ENCODE assay signal across 25 mouse cellular contexts in the genomic region with DNA sequence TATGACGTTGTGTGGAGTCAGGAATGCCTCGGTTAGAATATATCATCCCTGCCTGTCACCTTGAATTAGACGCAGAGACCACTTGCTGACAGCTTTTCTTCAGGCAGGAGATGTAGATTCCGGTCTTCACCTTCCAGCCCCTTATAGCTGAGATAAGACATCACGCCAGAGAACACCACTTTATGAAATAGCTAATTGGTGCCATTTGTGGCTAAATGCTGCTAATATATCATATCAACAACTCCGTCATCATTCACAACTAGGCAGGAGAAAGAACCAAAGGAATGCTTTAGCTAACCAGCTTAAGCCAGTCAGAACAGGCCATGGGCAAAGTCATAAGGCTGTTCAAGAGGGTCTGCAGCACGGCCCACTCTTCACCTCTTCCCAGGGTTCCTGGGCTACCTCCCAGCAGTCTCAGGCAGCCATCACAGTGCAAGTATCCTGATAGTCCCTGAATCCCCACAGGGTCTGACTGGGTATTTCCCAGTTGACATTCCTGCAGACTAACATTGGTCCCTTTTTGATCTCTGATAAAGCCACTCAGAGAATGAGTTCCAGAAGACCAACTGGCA. TPM values are rescaled to one million over a fixed set of nuclear protein-coding genes. Genes with fewer than 3 reads are reported as not detected.
DNase-seq lines count a peak whose midpoint lies in the region; ATAC-seq and TF ChIP-seq lines count a peak whose summit lies in the region.
"Had no signal": no experiment of that assay in that cellular context is flagged by ENCODE, and none has a peak within 500 bp of the region (broad histone marks: within the 10 kb centered on the region; RNA-seq: fewer than 3 reads in every experiment).

No protein-coding gene starts in this region.

- peak; percentile 16 for DNase-seq in embryo, embryonic 11 days
- DNase-seq in embryo, embryonic 9.5 days (ENCODE audit: extremely low spot score): no peak
- DNase-seq in lung, embryonic 14.5 days: no peak
- DNase-seq in lung, postnatal 0 days (ENCODE audit: low spot score): no peak
- peak; percentile 18 for DNase-seq in 3T3-L1 (ENCODE audit: low read depth, low spot score)
- DNase-seq in limb, embryonic 10.5 days (ENCODE audit: low spot score): peak; percentile 31
- no peak for DNase-seq in cerebellum, postnatal 14 days
- DNase-seq: adrenal gland, postnatal 14 days; cerebellum, adult 11-12 months; cerebellum, postnatal 10 days; gastrocnemius, postnatal 14 days; kidney, adult 18-20 months; kidney, postnatal 25 days; right cerebral cortex, adult 18-20 months; thymus, adult 18-20 months; thymus, postnatal 25 days had no signal

- H3K9me3 ChIP-seq in lung, embryonic 14.5 days (ENCODE audit: low read depth, low read length): no peaks in the 10 kb centered on the region
- H3K9me3 ChIP-seq in lung, postnatal 0 days (ENCODE audit: low read length): no peaks in the 10 kb centered on the region
- no peaks in the 10 kb centered on the region for H3K9me3 ChIP-seq in limb, embryonic 10.5 days (replicated peaks)
- H3K9me3 ChIP-seq: embryonic facial prominence, embryonic 15.5 days; forebrain, embryonic 13.5 days; heart, embryonic 12.5 days; kidney, embryonic 15.5 days; limb, embryonic 13.5 days had no signal

- H3K4me3 ChIP-seq in lung, embryonic 14.5 days (ENCODE audit: low read depth, low read length): no peak overlapping the region
- H3K4me3 ChIP-seq in lung, postnatal 0 days (ENCODE audit: low read depth, low read length): no peak overlapping the region
- H3K4me3 ChIP-seq in limb, embryonic 10.5 days: no peak overlapping the region
- H3K4me3 ChIP-seq: embryonic facial prominence, embryonic 15.5 days; forebrain, embryonic 13.5 days; heart, embryonic 12.5 days; kidney, embryonic 15.5 days; limb, embryonic 13.5 days had no signal

- no peaks in the 10 kb centered on the region for H3K36me3 ChIP-seq in lung, embryonic 14.5 days (ENCODE audit: insufficient read depth)
- no peaks in the 10 kb centered on the region for H3K36me3 ChIP-seq in lung, postnatal 0 days (ENCODE audit: insufficient read depth, low read length)
- no peaks in the 10 kb centered on the region for H3K36me3 ChIP-seq in limb, embryonic 10.5 days
- H3K36me3 ChIP-seq: embryonic facial prominence, embryonic 15.5 days; heart, embryonic 12.5 days; kidney, embryonic 15.5 days; limb, embryonic 13.5 days had no signal

- TF ChIP-seq CTCF in lung, embryonic 14.5 days (IDR thresholded peaks at IDR 0.05; ENCODE audit: low read depth): no peak
- TF ChIP-seq CTCF in lung, postnatal 0 days (IDR thresholded peaks at IDR 0.05): no peak

- ATAC-seq in lung, embryonic 14.5 days (ENCODE audit: insufficient read depth): peak; percentile 17; the same call in 1 of the 2 replicates
- no peak for ATAC-seq in lung, postnatal 0 days
- ATAC-seq: hindbrain, embryonic 16.5 days had no signal

- 61% methylated on average over 7 of the region's 7 CpGs for WGBS in lung, embryonic 14.5 days
- WGBS in lung, postnatal 0 days: 78% methylated on average over 7 of the region's 7 CpGs
- WGBS in limb, embryonic 10.5 days: 57% methylated on average over 7 of the region's 7 CpGs

- H3K4me2 ChIP-seq in lung, embryonic 14.5 days: no peak overlapping the region
- no peak overlapping the region for H3K4me2 ChIP-seq in lung, postnatal 0 days (replicated peaks; ENCODE audit: low read depth, low read length)
- H3K4me2 ChIP-seq: embryonic facial prominence, embryonic 15.5 days; forebrain, embryonic 13.5 days; heart, embryonic 12.5 days; kidney, embryonic 15.5 days; limb, embryonic 13.5 days; liver, embryonic 11.5 days had no signal

- no peak for TF ChIP-seq EP300 in lung, postnatal 0 days (IDR thresholded peaks at IDR 0.05)

- H3K4me1 ChIP-seq in lung, embryonic 14.5 days (ENCODE audit: insufficient read depth): no peaks in the 10 kb centered on the region
- no peaks in the 10 kb centered on the region for H3K4me1 ChIP-seq in lung, postnatal 0 days (ENCODE audit: insufficient read depth, low read depth, low read length)
- no peaks in the 10 kb centered on the region for H3K4me1 ChIP-seq in limb, embryonic 10.5 days
- H3K4me1 ChIP-seq: embryonic facial prominence, embryonic 15.5 days; kidney, embryonic 15.5 days; limb, embryonic 13.5 days had no signal

- no peak overlapping the region for H3K9ac ChIP-seq in lung, embryonic 14.5 days
- H3K9ac ChIP-seq in lung, postnatal 0 days (replicated peaks; ENCODE audit: low read depth): no peak overlapping the region
- H3K9ac ChIP-seq: embryonic facial prominence, embryonic 15.5 days; forebrain, embryonic 13.5 days; heart, embryonic 12.5 days; kidney, embryonic 15.5 days; limb, embryonic 13.5 days had no signal

- no peak overlapping the region for H3K27ac ChIP-seq in lung, embryonic 14.5 days (ENCODE audit: low read depth)
- H3K27ac ChIP-seq in lung, postnatal 0 days (ENCODE audit: low read length): no peak overlapping the region
- no peak overlapping the region for H3K27ac ChIP-seq in limb, embryonic 10.5 days
- H3K27ac ChIP-seq: embryonic facial prominence, embryonic 15.5 days; forebrain, embryonic 13.5 days; kidney, embryonic 15.5 days; limb, embryonic 13.5 days; macrophage; stomach, postnatal 0 days had no signal

- H3K27me3 ChIP-seq in lung, embryonic 14.5 days (ENCODE audit: insufficient read depth, low read length): no peaks in the 10 kb centered on the region
- H3K27me3 ChIP-seq in lung, postnatal 0 days (replicated peaks; ENCODE audit: insufficient read depth, low read length): no peaks in the 10 kb centered on the region
- H3K27me3 ChIP-seq in limb, embryonic 10.5 days (ENCODE audit: low read depth, poor library complexity, severe bottlenecking): no peaks in the 10 kb centered on the region
- H3K27me3 ChIP-seq: embryonic facial prominence, embryonic 15.5 days; forebrain, embryonic 13.5 days; heart, embryonic 12.5 days; kidney, embryonic 15.5 days; limb, embryonic 13.5 days had no signal

RNA-seq across cellular contexts. Expression of a gene that starts 49.7 kb away (rescaled TPM):
- polyA plus RNA-seq in lung, embryonic 14.5 days (2014; fragmentation: Nextera tagmentation; extraction: Ambion mirVana): 21.2 and 22.5 TPM in 2 replicates
- 11.2 and 11.5 TPM in 2 replicates for polyA plus RNA-seq in lung, postnatal 0 days (2015; fragmentation: Nextera tagmentation; extraction: Ambion mirVana)
- polyA plus RNA-seq in limb, embryonic 10.5 days (2016; fragmentation: Nextera tagmentation; extraction: Ambion mirVana): 7.7 and 7.8 TPM in 2 replicates

Comparison
In these comparisons a context has a peak if more than half of its experiments do, and no peak if none do; other contexts are left out.
1. DNase-seq: peak in embryo, embryonic 11 days (single experiment), 3T3-L1 (single experiment) and limb, embryonic 10.5 days (single experiment); none in embryo, embryonic 9.5 days (single experiment), lung, embryonic 14.5 days (single experiment), lung, postnatal 0 days (single experiment) and cerebellum, postnatal 14 days (0 of 2).